Mouse (Mus musculus): Measurements from ENCODE around the gene Alg12. TPM values are rescaled to one million over a fixed set of nuclear protein-coding genes. Genes with fewer than 3 reads are reported as not detected.
"Not testable (repeated sequence)": the region's sequence is repeated elsewhere in the genome, so short reads cannot be mapped to it uniquely, and the experiment has no call there.

Alg12 gene
- polyA plus RNA-seq, 1 experiment from 2014 or later, result 8.8 TPM

DNA sequence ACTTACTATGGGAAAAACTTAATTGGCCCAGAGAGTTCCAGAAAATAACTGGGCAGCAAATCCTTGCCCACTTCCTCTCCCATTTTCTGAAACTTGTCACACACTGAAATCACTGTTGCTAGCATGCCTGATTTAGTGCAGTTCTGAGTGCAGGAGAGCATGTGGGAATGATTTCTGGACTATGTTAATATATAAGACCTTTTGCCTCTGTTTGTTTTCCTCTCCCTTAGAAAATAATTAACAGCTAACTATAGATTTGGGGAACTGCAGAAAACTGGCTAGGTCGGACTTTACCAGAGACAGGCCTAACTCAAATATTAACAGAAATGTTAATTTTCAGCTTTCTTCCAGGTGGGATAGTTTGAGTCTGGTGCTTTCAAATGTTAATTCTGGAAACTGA is 50.6 kb downstream of the Alg12 start:
- peaks cover 21% of the 10 kb centered on the region for H3K36me3 ChIP-seq (ENCODE audit: control insufficient read depth, insufficient read depth)

GRCm38 (mm10) chr15:88766139-88766538 is 53.0 kb downstream of the Alg12 start:
- not testable (repeated sequence) for H3K27ac ChIP-seq (ENCODE audit: low read length); H3K9ac ChIP-seq (replicated peaks; ENCODE audit: low read depth, low read length); H3K4me3 ChIP-seq (replicated peaks; ENCODE audit: low read length); ATAC-seq; H3K4me1 ChIP-seq (replicated peaks; ENCODE audit: control insufficient read depth, insufficient read depth, low read length); H3K27me3 ChIP-seq (replicated peaks; ENCODE audit: control insufficient read depth, insufficient read depth, low read length); H3K9me3 ChIP-seq (ENCODE audit: control insufficient read depth, low read length); H3K4me2 ChIP-seq (ENCODE audit: low read length)
- H3K36me3 ChIP-seq (ENCODE audit: control insufficient read depth, insufficient read depth), result peaks cover 13% of the 10 kb centered on the region
- WGBS, result 99% methylated on average over 2 of the region's 2 CpGs

More for the DNA sequence above, 50.6 kb downstream of the Alg12 start:
- no peak overlapping the region for H3K27ac ChIP-seq (ENCODE audit: low read length)
- H3K4me3 ChIP-seq (replicated peaks; ENCODE audit: low read length), result no peak overlapping the region
- no peaks in the 10 kb centered on the region for H3K4me1 ChIP-seq (replicated peaks; ENCODE audit: control insufficient read depth, insufficient read depth, low read length)
- H3K4me2 ChIP-seq (ENCODE audit: low read length), result no peak overlapping the region
- H3K27me3 ChIP-seq (replicated peaks; ENCODE audit: control insufficient read depth, insufficient read depth, low read length), result no peaks in the 10 kb centered on the region
- no peak for ATAC-seq
- H3K9me3 ChIP-seq (ENCODE audit: control insufficient read depth, low read length), result peaks cover 9% of the 10 kb centered on the region
- 85% methylated on average over 1 of the region's 1 CpGs for WGBS
- no peak overlapping the region for H3K9ac ChIP-seq (replicated peaks; ENCODE audit: low read depth, low read length)

- H3K27me3 ChIP-seq (replicated peaks; ENCODE audit: control insufficient read depth, insufficient read depth, low read length), result no peaks in the 10 kb centered on the region
- H3K9me3 ChIP-seq (ENCODE audit: control insufficient read depth, low read length), result no peaks in the 10 kb centered on the region
- no peaks in the 10 kb centered on the region for H3K4me1 ChIP-seq (replicated peaks; ENCODE audit: control insufficient read depth, insufficient read depth, low read length)
- H3K36me3 ChIP-seq (ENCODE audit: control insufficient read depth, insufficient read depth), result peaks cover 10% of the 10 kb centered on the region
- WGBS, result 95% methylated on average over 4 of the region's 4 CpGs
- no peak overlapping the region for H3K9ac ChIP-seq (replicated peaks; ENCODE audit: low read depth, low read length)
- ATAC-seq, result no peak
- H3K4me2 ChIP-seq (ENCODE audit: low read length), result no peak overlapping the region
- H3K27ac ChIP-seq (ENCODE audit: low read length), result no peak overlapping the region
- H3K4me3 ChIP-seq (replicated peaks; ENCODE audit: low read length), result no peak overlapping the region
Measured at GRCm38 (mm10) chr15:88761551-88761950, 57.6 kb downstream of the Alg12 start.

DNA sequence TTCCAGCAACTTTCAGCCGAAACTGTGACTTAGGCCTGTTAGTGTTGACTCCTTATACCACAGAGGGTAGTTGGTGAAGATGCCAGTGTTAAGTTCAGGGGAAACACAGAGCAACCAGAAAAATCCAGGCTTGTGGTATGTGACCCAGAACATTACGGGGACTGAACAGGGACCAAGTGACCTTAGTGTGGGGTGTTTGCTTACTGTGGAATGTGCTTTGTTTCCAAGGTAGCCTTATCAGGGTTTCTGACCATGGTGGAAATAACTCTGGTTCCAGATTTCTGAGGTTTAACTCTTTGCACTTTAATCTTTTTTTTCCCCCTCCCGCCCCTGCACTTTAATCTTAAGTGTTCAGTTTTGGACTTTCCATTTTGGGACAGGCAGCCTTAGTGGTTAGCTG is 61.1 kb downstream of the Alg12 start:
- ATAC-seq, result no peak
- WGBS, result 90% methylated on average over 3 of the region's 3 CpGs
- H3K4me3 ChIP-seq (replicated peaks; ENCODE audit: low read length), result no peak overlapping the region
- H3K36me3 ChIP-seq (ENCODE audit: control insufficient read depth, insufficient read depth), result peaks cover 6% of the 10 kb centered on the region
- no peaks in the 10 kb centered on the region for H3K9me3 ChIP-seq (ENCODE audit: control insufficient read depth, low read length)
- H3K9ac ChIP-seq (replicated peaks; ENCODE audit: low read depth, low read length), result no peak overlapping the region
- no peak overlapping the region for H3K27ac ChIP-seq (ENCODE audit: low read length)
- no peak overlapping the region for H3K4me2 ChIP-seq (ENCODE audit: low read length)
- peaks cover 14% of the 10 kb centered on the region for H3K4me1 ChIP-seq (replicated peaks; ENCODE audit: control insufficient read depth, insufficient read depth, low read length)
- H3K27me3 ChIP-seq (replicated peaks; ENCODE audit: control insufficient read depth, insufficient read depth, low read length), result no peaks in the 10 kb centered on the region

GRCm38 (mm10) chr15:88755761-88756160 is 63.4 kb downstream of the Alg12 start:
- Histone ChIP-seq H3K27ac (ENCODE audit: low read length) (no peak overlapping the region), H3K27me3 (replicated peaks; ENCODE audit: control insufficient read depth, insufficient read depth, low read length) (no peaks in the 10 kb centered on the region), H3K4me1 (replicated peaks; ENCODE audit: control insufficient read depth, insufficient read depth, low read length) (peaks cover 20% of the 10 kb centered on the region), H3K9me3 (ENCODE audit: control insufficient read depth, low read length) (no peaks in the 10 kb centered on the region), H3K36me3 (ENCODE audit: control insufficient read depth, insufficient read depth) (peaks cover 4% of the 10 kb centered on the region), H3K4me2 (ENCODE audit: low read length) (no peak overlapping the region), H3K4me3 (replicated peaks; ENCODE audit: low read length) (no peak overlapping the region), H3K9ac (replicated peaks; ENCODE audit: low read depth, low read length) (no peak overlapping the region)
- 97% methylated on average over 18 of the region's 18 CpGs for WGBS
- ATAC-seq, result no peak

Other genes starting within 250 kb of the Alg12 start
- not detected in 2 replicates for gene Zdhhc25, start 219.0 kb downstream of the Alg12 start, polyA plus RNA-seq (2015; fragmentation: Nextera tagmentation; extraction: Ambion mirVana)
- 27.3 and 27.6 TPM in 2 replicates for gene Brd1, start 85.1 kb downstream of the Alg12 start, polyA plus RNA-seq (2015; fragmentation: Nextera tagmentation; extraction: Ambion mirVana)
- 23.1 and 23.8 TPM in 2 replicates for gene Zbed4, start 67.7 kb downstream of the Alg12 start, polyA plus RNA-seq (2015; fragmentation: Nextera tagmentation; extraction: Ambion mirVana)
- gene Creld2, start 328 bp upstream of the Alg12 start, polyA plus RNA-seq (2015; fragmentation: Nextera tagmentation; extraction: Ambion mirVana), result 57.3 and 60.4 TPM in 2 replicates
- gene Pim3, start 42.9 kb upstream of the Alg12 start, polyA plus RNA-seq (2015; fragmentation: Nextera tagmentation; extraction: Ambion mirVana), result 58.2 and 70.7 TPM in 2 replicates
- gene Ttll8, start 135.1 kb upstream of the Alg12 start, polyA plus RNA-seq (2015; fragmentation: Nextera tagmentation; extraction: Ambion mirVana), result 0.07 and 0.08 TPM in 2 replicates
- 33.5 and 36.4 TPM in 2 replicates for gene Mlc1, start 159.7 kb upstream of the Alg12 start, polyA plus RNA-seq (2015; fragmentation: Nextera tagmentation; extraction: Ambion mirVana)
- gene Mov10l1, start 163.6 kb upstream of the Alg12 start, polyA plus RNA-seq (2015; fragmentation: Nextera tagmentation; extraction: Ambion mirVana), result not detected in 2 replicates
- 2.6 and 4.9 TPM in 2 replicates for gene Panx2, start 240.4 kb upstream of the Alg12 start, polyA plus RNA-seq (2015; fragmentation: Nextera tagmentation; extraction: Ambion mirVana)